Mouse (Mus musculus) 3T3-L1 (cell line): ENCODE data around the gene Rps15.

ENCODE experiments used
- DNase-seq: peaks from one replicate; pipeline ENCODE4 v3.0.0-alpha.2; 2015; ENCODE audit warnings: low read depth, low spot score

Gene Rps15

DNA sequence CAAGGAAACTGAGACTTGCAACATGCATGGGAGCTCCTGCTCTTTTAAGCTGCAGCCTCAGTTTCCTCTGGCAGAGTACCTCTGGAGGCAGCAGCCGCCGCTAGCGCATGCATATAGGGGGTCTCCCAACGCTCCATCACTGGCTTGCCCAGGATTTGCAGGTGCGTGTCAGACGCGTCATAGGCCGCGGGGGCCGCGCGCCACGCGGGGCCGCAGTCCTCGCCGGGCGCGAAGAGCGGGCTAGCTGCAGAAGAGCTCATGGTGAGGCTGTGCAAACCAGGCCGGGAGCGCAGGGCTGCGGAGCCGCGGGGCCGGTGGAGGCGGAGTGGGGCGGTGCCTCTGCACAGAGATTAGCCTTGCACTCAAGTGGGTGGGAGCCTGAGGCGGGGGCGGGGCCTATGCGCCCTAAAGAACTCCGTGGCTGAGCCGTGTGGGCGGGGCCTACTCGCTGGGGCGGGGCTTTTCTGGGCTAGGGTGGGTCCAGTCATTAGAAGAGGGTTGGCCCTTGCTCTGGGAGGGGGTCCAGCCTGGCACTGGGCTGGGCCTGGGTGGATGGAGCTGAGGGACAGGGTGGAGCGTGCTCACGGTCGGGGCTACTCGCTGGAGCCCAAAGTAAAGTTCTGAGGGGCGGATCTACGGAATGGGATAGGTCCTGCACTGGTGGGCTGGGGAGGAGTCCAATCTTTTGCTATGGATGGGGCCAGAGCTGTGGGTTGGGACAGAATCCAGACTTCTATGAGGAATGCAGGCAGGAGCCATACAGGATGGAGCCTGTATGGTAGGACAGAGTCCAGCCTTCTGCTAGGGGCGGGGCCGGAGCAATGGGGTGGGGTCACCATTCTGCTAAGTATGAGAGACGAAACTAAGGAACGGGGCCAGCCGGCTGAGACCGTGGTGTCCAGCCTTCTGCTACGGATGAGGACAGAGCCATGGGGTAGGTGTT is 31.3 kb upstream of the Rps15 start, which contains the start of the genes Gamt and Dazap1:
TSS of gene Gamt (minus strand) at position 371 of the 943 bp plus-strand sequence.
TSS of gene Dazap1 (plus strand) at position 845 of the 943 bp plus-strand sequence.
- peak; percentile 99 for DNase-seq

DNA sequence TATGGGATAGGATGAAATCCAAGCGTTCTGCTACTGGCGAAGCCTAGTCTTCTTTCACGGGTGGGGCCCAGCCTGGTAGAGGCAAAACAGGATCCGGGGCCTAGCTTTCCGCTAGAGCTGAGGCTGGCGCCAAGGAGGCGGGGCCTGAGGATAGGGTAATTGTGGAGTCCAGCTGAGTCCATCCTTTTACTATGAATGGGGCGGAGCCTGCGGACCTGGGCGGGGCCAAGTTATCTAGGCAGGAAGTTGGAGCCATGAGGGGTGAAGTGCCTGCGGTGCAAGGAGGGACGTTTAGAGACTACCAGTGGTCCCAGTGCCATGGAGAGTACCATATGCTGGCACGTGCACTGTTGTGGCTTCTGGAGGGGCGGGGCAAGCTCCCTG is 30.7 kb upstream of the Rps15 start:
- DNase-seq = peak; percentile 99

- no peak for DNase-seq
Measured at GRCm38 (mm10) chr10:80262169-80262568, 30.1 kb upstream of the Rps15 start.

DNA sequence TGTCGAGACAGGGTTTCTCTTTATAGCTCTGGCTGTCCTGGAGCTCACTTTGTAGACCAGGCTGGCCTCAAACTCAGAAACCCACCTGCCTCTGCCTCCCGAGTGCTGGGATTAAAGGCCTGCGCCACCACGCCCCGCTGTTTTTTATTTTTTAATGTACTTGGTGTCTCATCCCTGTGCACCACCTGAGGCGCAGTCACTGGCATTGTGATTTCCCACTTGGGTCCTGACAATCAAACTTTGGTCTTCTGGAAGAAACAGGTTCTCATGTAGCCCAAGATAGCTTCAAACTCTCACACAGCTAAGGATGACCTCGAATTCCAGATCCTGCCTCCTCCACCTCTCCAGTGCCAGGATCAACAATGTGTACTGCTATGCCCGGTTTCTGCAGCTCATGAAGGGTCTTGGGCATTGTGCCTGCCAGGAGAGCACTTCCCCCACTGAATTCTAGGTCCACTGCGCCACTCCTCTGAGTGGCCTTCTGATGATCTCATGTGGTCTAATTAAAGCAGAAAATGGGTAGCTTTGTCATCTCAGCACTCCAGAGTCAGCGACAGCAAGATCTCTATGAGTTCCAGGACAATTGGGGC is 29.4 kb upstream of the Rps15 start:
- DNase-seq = no peak

- DNase-seq = peak; percentile 97
Measured at GRCm38 (mm10) chr10:80264341-80265148, 27.7 kb upstream of the Rps15 start.

GRCm38 (mm10) chr10:80265149-80265486 is 27.1 kb upstream of the Rps15 start:
- DNase-seq = no peak

GRCm38 (mm10) chr10:80270099-80270498 is 22.2 kb upstream of the Rps15 start:
- no peak for DNase-seq

DNA sequence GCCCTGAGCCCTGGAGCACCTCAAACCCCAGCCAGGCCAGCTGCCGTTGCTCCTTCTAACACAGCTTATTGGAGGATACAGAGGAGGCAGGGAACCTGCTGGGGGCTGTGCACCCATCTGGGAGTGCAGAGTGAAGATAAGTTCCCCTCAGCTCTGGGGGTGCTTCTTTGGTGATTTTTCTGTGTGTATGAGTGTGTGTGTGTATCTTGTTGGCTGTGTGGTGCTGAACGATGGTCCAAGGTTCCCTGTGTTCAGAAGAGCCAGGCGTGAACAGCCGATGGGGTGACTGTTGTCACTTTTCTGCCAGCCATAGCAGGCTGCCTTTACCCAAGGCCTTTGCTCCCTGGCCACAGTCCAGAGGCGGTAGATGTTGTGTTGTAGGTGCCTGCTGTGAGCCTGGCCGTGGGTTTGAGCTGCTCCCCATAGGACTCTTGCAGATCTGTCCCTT is 21.5 kb upstream of the Rps15 start:
- DNase-seq = no peak

GRCm38 (mm10) chr10:80271186-80271843 is 20.9 kb upstream of the Rps15 start:
- DNase-seq = no peak

DNA sequence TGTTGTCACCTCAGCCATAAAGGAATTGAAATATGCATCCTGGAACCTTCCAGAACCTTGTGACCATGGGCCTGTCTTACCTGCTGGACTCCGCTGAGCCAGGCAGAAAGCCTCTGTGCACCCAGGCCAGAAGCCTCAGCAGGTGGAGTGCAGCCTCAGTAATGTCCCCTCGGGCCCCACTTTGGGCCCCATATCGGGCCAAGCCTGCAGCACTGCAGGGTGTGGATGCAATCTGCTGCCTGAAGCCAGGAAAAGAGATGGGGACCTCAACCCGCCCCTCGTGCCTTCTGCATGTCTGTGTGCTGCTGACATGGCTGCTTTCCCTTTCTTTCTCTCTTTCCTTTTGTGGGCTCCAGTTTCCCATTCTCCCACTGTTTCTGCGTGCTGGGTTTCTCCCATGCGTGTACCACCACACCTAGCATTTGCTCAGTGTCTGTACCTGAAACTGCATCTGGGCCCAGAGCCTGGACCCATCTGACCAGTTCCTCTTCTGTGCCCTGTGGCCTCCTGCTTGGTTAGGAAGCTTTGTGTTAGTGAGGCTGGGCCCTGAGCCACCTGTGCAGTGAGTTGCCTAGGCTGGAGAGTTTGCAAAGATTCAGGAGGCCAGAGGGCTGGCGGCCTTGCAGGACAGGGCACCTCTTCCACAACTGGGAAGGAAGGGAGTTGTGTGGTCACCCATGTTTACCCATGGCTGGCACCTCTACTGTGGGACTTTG is 20.2 kb upstream of the Rps15 start:
- DNase-seq = no peak

- DNase-seq = no peak
Measured at GRCm38 (mm10) chr10:80273847-80274246, 18.4 kb upstream of the Rps15 start.

DNA sequence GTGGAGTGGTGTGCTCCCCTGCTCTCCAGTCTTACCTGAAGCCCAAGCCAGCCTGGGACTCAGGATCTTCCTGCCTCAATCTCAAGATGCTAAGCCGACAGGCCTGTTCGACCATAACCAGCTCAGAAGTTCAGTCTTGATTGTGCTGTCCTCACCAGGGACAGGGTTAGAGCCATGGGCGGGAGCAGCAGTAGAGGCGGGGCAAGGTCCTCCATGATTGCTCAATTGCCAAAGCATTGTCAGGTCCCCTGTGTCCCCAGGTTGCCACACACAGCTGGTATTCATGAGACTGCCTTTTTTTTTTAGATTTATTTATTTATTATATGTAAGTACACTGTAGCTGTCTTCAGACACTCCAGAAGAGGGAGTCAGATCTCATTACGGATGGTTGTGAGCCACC is 16.0 kb upstream of the Rps15 start:
- no peak for DNase-seq

- DNase-seq = no peak
Measured at GRCm38 (mm10) chr10:80278390-80278789, 13.9 kb upstream of the Rps15 start.

DNA sequence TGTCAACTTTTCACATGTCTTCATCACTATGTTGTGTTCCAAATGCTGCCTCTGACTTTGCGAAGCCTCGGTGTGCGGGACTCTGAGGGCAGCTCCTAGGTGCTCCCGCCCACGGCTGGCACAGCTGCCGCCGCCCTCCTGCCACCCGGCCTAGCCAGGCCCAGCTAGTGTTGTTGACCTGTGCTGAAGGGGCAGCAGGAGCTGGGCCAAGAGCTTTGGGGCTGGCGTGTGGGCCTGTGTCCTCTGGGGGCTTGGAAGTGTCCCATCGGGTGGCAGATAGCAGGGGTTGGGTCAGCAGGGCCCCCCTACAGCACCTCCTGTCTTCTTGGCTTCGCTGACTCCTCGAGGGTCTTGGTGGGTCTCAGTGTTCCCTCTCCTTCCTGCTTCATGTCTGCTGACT is 13.0 kb upstream of the Rps15 start:
- DNase-seq = no peak

- no peak for DNase-seq
Measured at GRCm38 (mm10) chr10:80281304-80281703, 10.9 kb upstream of the Rps15 start.

DNA sequence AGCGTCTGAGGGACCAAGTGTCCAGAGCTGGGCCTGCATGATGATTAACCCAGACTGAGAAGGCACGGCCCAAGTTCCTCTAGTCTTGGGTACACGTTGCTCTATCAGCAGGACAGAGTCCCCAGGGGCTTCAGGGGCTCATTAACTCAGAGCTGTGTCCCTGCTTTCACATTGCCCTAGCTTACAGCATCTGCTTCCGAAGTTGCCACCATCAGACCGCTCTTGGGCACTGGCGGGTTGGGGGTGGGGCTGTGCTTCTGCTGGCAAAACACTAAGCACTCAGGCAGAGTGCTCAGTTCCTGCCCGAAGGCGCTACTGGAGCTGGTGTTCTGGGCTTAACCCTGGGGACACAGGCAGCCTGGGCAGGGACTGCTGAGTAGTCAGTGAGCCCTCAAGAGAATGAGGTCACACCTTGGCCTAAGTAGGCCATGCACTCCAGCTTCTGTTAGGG is 10.3 kb upstream of the Rps15 start:
- no peak for DNase-seq

DNA sequence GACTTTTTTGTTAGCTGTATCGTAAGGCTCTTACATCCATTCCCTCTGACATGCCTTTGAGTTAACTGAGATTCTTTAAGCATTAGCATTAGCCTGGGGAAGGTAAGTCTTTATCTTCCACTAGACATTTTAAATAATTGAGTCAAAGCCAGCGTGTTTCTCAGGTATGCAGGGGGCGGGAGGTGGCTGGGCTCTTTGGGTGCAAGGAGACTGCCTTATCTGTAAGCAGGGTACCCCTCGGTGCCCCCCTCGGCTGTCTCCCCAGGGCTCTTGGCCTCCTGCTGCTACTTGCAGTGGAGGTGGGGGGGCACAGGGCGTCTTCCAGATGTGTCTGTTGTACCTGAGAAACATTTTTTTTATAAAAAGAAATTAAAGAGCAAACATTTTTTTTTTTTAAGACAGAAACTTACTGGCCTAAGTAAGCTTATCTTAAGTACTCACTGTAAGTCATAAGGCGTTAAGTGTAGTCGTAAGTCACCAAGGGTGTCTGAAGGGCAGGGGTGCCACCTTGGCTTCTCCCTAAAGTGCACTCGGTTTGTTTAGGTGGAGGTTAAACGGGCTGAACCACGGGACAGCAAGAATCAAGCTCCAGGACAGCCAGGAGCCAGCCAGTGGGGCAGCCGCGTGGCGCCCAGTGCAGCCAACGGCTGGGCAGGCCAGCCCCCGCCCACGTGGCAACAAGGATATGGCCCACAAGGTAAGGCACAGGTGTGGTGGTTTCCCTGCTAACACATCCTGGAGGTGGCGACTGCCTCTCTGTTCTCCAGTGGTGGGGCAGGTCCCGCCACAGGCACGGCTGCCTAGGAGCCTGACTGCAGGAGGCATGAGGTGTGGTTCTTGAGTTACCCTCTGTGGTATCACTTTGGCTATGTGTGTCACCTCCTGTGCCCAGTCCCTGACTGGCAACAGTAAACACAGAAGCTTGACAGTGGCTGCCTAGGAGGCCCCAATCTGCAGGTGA is 9.5 kb upstream of the Rps15 start:
- no peak for DNase-seq

GRCm38 (mm10) chr10:80285222-80286070 is 6.8 kb upstream of the Rps15 start:
- DNase-seq = no peak

DNA sequence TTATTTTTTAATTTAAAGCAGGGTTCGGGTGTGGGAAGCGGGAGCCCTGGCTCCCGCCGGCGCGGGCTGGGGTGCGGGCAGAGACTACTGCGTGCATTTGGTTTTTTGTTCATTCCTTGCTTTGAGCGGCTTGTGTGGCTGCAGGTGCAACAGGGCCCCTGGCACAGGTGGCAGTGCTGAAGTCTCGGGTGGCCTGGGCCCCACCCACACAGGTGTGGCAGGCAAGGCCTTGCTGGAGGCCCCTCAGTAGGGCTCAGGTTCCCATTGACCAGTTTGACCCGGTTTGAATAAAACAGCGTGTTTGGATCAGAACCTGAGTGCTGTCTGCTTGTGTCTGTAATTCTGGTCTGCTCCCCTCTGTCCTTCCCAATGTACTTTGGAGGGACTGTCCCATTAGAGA is 4.2 kb upstream of the Rps15 start:
- no peak for DNase-seq
